Mouse (Mus musculus) bone marrow, adult 2 months (tissue): ENCODE data around the gene 3110009E18Rik.

Experiments used
- CTCF ChIP-seq: fragments of 200-500 bp; IDR thresholded peaks from 2 replicates; pipeline ENCODE4 v1.5.1; 2011; ENCODE audit warnings: low read length, control low read depth; ENCODE audit not compliant: control insufficient read depth, insufficient read depth
- POLR2A ChIP-seq: fragments of 200-500 bp; IDR thresholded peaks from 2 replicates; pipeline ENCODE4 v1.6.1; 2011; ENCODE audit warnings: low read depth, mild to moderate bottlenecking, control low read depth, low read length, borderline replicate concordance; ENCODE audit not compliant: control insufficient read depth

DNA sequence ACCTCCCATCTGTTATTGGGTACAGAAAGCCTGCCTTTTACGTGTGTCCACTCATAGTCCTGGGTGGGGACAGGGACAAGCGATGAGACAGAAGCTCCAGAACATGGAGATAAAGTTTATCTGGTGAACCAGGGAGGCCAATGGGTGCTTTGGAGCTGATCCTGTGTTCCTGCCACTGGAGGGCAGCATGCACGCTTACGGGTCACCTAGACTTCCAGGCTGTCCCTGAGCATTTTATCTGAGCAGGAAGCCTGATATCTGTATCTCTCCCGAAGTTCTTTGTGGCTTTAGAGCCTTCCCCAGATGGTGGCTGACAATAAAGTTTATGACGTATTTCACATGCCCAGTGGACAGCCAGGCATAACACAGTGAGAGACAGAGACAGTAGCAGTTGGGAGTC lies 110.3 kb downstream of the 3110009E18Rik start:
- TF ChIP-seq CTCF (peak; percentile 74), POLR2A (no peak)
